Mouse (Mus musculus): Measurements from ENCODE around the gene Upp2. TPM values are rescaled to one million over a fixed set of nuclear protein-coding genes. Genes with fewer than 3 reads are reported as not detected.

Upp2 gene
- total RNA-seq, 4 experiments from 2014 or later, result 30.7 to 36.8 (median 32.4) TPM

DNA sequence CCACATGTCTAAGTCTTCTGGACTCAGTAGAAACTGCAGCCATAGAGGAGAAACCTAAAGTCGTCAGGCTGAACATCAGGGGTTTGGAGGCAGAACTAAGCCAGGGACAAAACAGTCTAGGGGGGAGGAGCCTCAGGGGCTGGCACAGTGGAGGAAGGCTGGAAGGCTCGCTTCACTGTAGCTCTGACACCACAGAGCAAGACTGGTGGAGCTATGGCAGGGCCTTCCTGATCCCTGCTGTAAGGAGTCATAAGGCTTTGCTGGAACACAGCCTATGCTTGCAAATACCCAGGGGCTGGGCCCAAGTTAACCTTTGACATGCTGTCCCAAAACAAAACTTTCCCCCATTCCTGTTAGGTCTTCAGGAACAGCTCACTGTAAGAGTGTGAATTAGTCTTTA is 185.8 kb downstream of the Upp2 start:
- no peak for DNase-seq (ENCODE audit: low spot score in 2 of 2)

DNA sequence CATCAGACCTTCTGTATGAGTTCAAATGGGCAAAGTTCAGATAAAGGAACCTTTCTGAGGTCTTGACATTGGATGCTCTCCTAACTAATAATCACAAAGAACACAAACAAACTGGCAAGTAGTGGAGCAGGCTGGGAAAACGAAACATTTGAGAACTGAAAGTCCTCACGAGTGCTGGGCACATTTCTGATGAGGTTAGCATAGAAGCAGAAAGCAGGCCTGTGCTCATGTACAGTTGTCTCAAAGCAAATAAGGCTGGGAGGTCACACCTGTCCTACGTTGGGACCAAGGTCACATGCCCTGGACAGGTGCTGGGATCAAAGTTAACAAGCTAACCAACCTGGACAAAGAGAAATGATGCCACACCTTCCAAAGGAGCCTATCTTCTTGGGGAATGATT is 187.6 kb downstream of the Upp2 start:
- DNase-seq (ENCODE audit: low spot score in 2 of 2), result no peak

- no peak for DNase-seq (ENCODE audit: low spot score in 2 of 2)
Measured at GRCm38 (mm10) chr2:58758081-58758480, 191.0 kb downstream of the Upp2 start.

DNA sequence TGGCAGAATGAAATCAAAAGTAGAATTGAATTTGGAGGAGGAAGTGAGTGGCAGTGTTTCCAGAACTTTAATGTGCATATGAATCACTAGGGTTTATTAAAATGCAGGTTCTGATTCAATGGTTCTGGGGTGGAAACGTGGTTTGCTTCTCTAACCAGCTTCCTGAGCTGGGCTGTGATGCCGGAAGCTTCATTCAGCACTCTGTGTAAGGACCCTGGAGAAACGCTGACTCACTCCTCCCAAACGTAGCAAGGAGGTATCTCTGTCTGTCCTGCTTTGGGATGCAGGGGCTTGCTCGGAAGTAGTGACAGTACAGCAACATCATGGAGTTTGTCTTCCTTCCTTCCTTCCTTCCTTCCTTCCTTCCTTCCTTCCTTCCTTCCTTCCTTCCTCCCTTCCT is 192.6 kb downstream of the Upp2 start:
- DNase-seq (ENCODE audit: low spot score in 2 of 2), result no peak

DNA sequence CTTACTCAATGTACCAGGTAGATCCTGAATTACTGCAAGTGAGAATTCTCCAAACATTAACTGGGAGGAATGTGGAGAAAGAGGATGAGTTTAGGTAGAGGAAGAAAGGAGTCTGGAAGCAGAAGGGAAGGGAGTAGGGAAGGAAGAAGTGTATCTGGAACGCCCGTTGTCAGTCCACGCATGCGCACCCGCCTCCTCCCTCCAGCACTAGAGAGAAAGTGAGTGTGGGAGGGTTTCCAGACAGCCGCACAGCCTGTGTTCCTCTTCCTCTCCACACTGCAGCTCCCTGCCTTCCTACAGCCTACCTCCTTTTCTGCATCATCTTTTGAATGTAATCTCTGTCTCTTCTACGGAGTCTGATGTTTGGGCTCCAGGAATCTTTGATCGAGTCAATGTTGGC is 198.0 kb downstream of the Upp2 start:
- DNase-seq (ENCODE audit: low spot score in 2 of 2), result peak; percentile 47 to 67

DNA sequence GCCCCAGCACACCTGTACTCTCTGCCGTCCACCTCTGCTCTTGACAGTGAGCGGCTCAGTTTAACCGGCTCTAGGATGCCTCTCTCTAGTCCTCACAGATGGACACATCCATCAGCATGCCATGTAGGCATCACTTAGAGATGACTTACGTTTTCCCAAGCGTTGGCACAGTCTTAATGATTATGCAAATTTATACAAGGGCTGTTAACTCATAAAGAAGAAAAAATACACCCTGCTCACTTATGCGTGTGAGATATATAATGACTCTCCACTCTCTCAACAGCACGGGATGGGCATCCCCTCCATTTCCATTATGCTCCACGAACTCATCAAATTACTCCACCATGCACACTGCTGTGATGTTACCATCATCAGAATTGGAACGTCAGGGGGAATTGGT is 206.7 kb downstream of the Upp2 start:
- DNase-seq (ENCODE audit: low spot score in 2 of 2), result no peak

DNA sequence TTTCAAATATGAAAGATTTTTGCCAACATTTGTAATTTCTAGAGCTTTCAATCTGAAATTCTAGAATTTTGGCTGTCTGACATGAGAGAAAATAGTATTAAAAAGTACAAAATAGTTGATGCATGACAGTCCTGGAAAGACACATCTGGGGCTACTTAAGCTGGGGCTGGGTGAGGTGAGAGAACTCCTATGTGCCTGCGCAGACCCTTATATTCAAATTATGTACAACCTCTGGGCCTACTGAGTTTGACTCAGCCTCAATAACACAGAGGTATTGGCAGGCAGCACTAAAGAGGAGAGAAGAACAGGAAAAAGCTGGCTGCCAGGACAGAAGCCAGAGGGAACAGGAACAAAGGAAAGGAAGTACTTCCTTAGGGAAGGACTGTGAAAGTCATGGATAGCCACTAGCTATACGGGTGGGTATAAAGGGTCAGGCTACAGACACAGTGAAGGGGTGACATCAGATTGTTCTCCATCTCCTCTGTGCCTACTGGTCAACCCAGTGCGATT is 211.9 kb downstream of the Upp2 start:
- DNase-seq (ENCODE audit: low spot score in 2 of 2), result no peak

DNA sequence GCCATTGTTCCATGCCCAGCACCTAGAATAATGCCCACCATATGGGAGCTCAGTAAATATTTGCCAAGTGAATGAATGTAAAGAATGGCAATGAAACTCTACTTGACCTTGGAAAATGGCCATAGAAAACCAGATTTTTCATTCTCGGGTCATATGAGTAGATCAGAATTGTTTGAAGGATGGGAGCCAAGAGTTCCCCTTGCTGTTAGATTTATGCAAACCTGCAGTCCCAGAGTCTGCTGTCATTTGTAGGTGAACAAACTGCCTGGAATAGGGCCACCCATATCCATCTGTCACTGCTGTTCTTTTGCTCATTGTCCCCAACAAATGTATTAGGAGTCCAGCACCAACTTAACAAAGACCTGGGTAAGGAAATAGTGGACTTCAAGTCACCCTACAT is 216.4 kb downstream of the Upp2 start:
- DNase-seq (ENCODE audit: low spot score in 2 of 2), result no peak

GRCm38 (mm10) chr2:58786177-58786576 is 219.1 kb downstream of the Upp2 start:
- DNase-seq (ENCODE audit: low spot score in 2 of 2), result no peak

DNA sequence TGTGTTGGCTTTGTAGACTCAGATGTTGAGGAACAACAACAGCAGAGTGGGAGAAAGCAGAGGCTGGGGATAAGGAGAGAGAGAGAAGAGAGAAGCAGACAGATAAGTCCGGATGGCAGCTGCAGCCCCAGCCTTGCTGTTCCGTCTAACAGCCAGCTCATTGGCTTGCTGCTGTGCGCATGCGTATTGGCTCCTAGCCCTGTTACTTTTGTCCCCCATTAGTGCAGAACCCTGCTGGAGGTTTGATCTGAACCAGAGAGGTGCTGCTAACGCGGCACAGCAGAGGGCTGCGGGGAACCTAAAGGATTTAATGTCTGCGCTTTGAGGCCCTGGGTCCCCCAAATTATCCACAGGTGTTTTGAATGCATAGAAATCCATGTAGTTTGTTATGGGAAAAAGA is 219.6 kb downstream of the Upp2 start:
- DNase-seq (ENCODE audit: low spot score in 2 of 2), result no peak

- no peak for DNase-seq (ENCODE audit: low spot score in 2 of 2)
Measured at GRCm38 (mm10) chr2:58787360-58787759, 220.3 kb downstream of the Upp2 start.

- DNase-seq (ENCODE audit: low spot score in 2 of 2), result no peak
Measured at GRCm38 (mm10) chr2:58789934-58790333, 222.8 kb downstream of the Upp2 start.

- DNase-seq (ENCODE audit: low spot score in 2 of 2), result no peak
Measured at GRCm38 (mm10) chr2:58790361-58790760, 223.3 kb downstream of the Upp2 start.

DNA sequence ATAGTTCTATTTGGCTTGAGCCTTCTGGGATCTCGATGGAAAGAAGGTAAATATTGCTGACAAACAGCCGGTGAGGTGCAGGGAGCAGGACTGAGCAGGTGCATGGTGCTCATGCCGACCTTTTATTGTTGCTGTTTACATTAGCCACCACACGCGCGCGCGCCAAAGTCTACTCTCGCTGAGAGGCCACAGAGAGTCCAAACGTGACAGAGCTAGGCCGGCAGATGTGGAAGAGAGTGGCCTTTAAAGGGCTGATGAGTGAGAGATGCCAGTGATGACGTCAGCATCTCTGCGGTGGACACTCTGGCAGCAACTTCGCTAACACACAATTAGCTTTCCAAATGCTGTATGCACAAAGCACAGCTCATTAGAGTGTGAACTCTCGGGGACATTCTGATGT is 227.4 kb downstream of the Upp2 start:
- no peak for DNase-seq (ENCODE audit: low spot score in 2 of 2)

- DNase-seq (ENCODE audit: low spot score in 2 of 2), result no peak
Measured at GRCm38 (mm10) chr2:58795432-58795831, 228.3 kb downstream of the Upp2 start.

- DNase-seq (ENCODE audit: low spot score in 2 of 2), result no peak
Measured at GRCm38 (mm10) chr2:58797506-58797905, 230.4 kb downstream of the Upp2 start.

GRCm38 (mm10) chr2:58799126-58799525 is 232.0 kb downstream of the Upp2 start:
- DNase-seq (ENCODE audit: low spot score in 2 of 2), result no peak

DNA sequence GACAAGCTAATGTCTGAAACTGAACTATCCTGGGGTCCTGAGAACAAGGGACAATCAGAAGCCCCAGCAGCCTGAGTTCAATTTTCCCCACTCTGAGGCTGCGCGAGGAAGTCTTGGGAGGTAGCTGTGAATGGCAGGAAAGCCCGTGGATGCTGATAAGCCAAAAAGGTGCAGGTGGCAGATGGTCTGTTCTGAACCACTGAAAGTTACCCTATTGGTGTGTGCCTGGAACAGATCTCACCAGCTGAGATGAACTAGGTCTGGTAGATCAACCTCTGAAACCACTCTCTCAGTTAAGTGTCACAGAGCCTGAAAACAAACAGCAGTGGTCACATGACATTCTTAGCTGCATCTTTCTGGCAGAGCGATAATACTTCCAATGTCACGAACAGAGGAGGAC is 232.5 kb downstream of the Upp2 start:
- DNase-seq (ENCODE audit: low spot score in 2 of 2), result no peak

GRCm38 (mm10) chr2:58812941-58813340 is 245.8 kb downstream of the Upp2 start:
- DNase-seq (ENCODE audit: low spot score in 2 of 2), result no peak

GRCm38 (mm10) chr2:58828910-58829600 is 262.0 kb downstream of the Upp2 start:
- no peak for DNase-seq (ENCODE audit: low spot score in 2 of 2)

DNA sequence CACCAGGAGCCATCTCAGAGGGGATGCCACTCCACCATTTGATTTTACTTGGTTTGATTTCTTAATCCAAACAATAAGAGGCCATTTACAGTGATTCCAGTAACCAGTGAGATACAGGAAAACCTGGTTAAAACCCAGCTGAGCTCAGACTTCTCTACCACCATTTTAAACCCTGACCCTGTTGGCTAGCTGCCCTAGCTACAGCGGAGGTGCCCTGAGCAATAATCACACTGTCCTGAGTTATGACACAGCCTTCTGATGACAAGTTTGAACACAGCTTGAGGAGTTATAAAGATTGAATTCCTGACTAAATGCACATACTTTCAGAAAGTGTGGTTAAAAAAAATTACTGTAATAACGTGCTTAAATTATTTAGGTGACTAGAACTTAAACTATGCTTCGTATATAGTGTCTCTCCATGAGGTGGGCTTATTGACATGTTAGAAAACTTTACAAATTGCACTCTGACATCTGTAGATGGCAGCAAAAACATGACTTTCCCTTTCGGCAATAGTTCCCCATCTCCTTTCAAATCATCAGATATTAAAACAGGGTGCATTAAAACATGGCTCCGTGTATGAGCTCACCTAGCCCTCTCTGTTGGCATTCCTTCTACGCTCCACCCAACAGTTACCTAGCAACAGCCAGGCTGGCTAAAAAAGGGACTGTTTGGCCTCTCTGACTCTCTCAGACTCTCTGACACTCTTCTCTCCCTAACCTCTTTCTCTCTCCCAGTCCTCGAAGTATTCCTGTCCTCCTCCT is 263.1 kb downstream of the Upp2 start:
- DNase-seq (ENCODE audit: low spot score in 2 of 2), result no peak

- no peak for DNase-seq (ENCODE audit: low spot score in 2 of 2)
Measured at GRCm38 (mm10) chr2:58832253-58832980, 265.3 kb downstream of the Upp2 start.

All from layer of hippocampus, adult 8-10 months (tissue).